16 mouse cellular contexts compared by ENCODE assay signal in the genomic region with DNA sequence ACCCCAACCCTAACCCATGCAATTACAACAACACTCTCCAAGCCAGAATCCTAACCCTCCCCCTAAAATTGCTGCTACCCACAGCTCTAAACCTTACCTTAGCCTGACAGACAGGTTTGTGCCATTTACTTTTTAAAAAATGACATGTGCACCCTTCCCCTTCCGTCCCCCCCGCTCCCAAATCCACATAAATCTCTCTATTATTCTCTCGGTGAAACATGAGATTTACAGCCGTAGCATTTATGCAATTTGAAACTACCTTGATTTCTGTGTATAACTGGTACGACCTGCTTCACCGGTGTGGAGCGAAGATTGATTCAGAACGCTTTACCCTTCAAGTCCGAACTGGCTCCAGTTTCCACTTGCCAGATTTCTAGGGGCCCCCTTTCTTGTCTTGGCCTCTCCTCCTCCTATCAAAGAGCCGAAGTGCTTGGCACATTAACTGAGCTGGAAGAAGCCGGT. TPM values are rescaled to one million over a fixed set of nuclear protein-coding genes. Genes with fewer than 3 reads are reported as not detected.
A peak's percentile ranks its signal among the peaks of the same experiment; 100 is the strongest.
DNase-seq lines count a peak whose midpoint lies in the region; ATAC-seq and TF ChIP-seq lines count a peak whose summit lies in the region.
"Had no signal": no experiment of that assay in that cellular context is flagged by ENCODE, and none has a peak within 500 bp of the region (broad histone marks: within the 10 kb centered on the region; RNA-seq: fewer than 3 reads in every experiment).

No protein-coding gene starts in this region.

- no peak overlapping the region for H3K4me3 ChIP-seq in lung, adult 2 months (replicated peaks; ENCODE audit: extremely low read depth, low read depth, low read length)
- no peak overlapping the region for H3K4me3 ChIP-seq in stomach, postnatal 0 days (ENCODE audit: low read depth, low read length)
- no peak overlapping the region for H3K4me3 ChIP-seq in hindbrain, embryonic 16.5 days (ENCODE audit: low read length)
- H3K4me3 ChIP-seq: heart, embryonic 12.5 days; hindbrain, embryonic 12.5 days; midbrain, embryonic 13.5 days had no signal

- no peaks in the 10 kb centered on the region for H3K36me3 ChIP-seq in stomach, postnatal 0 days (ENCODE audit: control insufficient read depth, insufficient read depth, low read length)
- no peaks in the 10 kb centered on the region for H3K36me3 ChIP-seq in hindbrain, embryonic 16.5 days (ENCODE audit: control insufficient read depth, insufficient read depth, low read length)
- H3K36me3 ChIP-seq: heart, embryonic 12.5 days; hindbrain, embryonic 12.5 days; midbrain, embryonic 13.5 days had no signal

- TF ChIP-seq POLR2A in lung, adult 2 months (IDR thresholded peaks at IDR 0.05; ENCODE audit: borderline replicate concordance, extremely low read depth, low read depth, low read length) = no peak

- peak overlapping the region; percentile 32 for H3K4me2 ChIP-seq in stomach, postnatal 0 days (replicated peaks; ENCODE audit: low read depth)
- no peak overlapping the region for H3K4me2 ChIP-seq in hindbrain, embryonic 16.5 days (ENCODE audit: low read length)
- H3K4me2 ChIP-seq: heart, embryonic 12.5 days; hindbrain, embryonic 12.5 days; midbrain, embryonic 13.5 days had no signal

- peak; percentile 23 to 44 for DNase-seq in lung, adult 18-20 months
- no peak for DNase-seq in lung, adult 2 months
- peak; percentile 83 for DNase-seq in fat pad, adult 2 months (ENCODE audit: extremely low read depth, low read depth, low spot score)
- peak; percentile 6 for DNase-seq in kidney, postnatal 14 days
- DNase-seq in stomach, postnatal 0 days (ENCODE audit: low spot score) = peak; percentile 21
- DNase-seq in left cerebral cortex, adult 9 months (ENCODE audit: low spot score in 2 of 2) = no peak
- DNase-seq: adrenal gland, postnatal 10 days; cerebellum, postnatal 36 days; gastrocnemius, postnatal 10 days; retina, postnatal 1 day; thymus, postnatal 14 days had no signal

- TF ChIP-seq EP300 in stomach, postnatal 0 days (optimal IDR thresholded peaks at IDR 0.05) = peak; percentile 96

- ATAC-seq in stomach, postnatal 0 days (ENCODE audit: low FRiP score, low TSS enrichment) = peak; percentile 56; the same call in 1 of the 2 replicates
- ATAC-seq in hindbrain, embryonic 16.5 days = no peak
- ATAC-seq: midbrain, embryonic 13.5 days had no signal

- TF ChIP-seq CTCF in lung, adult 2 months (IDR thresholded peaks at IDR 0.05; ENCODE audit: insufficient read depth, low read length) = no peak
- no peak for TF ChIP-seq CTCF in stomach, postnatal 0 days (IDR thresholded peaks at IDR 0.05; ENCODE audit: low read depth)

- H3K4me1 ChIP-seq in lung, adult 2 months (ENCODE audit: control insufficient read depth, insufficient read depth, low read length) = no peaks in the 10 kb centered on the region
- no peaks in the 10 kb centered on the region for H3K4me1 ChIP-seq in stomach, postnatal 0 days (replicated peaks; ENCODE audit: control insufficient read depth, insufficient read depth)
- H3K4me1 ChIP-seq in hindbrain, embryonic 16.5 days (ENCODE audit: control insufficient read depth, insufficient read depth, low read depth, low read length) = no peaks in the 10 kb centered on the region
- H3K4me1 ChIP-seq: heart, embryonic 12.5 days; hindbrain, embryonic 12.5 days; midbrain, embryonic 13.5 days had no signal

- H3K9ac ChIP-seq in stomach, postnatal 0 days (ENCODE audit: low read length) = no peak overlapping the region
- H3K9ac ChIP-seq in hindbrain, embryonic 16.5 days (ENCODE audit: low read depth, low read length) = no peak overlapping the region
- H3K9ac ChIP-seq: heart, embryonic 12.5 days; hindbrain, embryonic 12.5 days; liver, embryonic 14.5 days; midbrain, embryonic 13.5 days had no signal

- no peaks in the 10 kb centered on the region for H3K27me3 ChIP-seq in stomach, postnatal 0 days (ENCODE audit: control insufficient read depth, insufficient read depth, low read length)
- no peaks in the 10 kb centered on the region for H3K27me3 ChIP-seq in hindbrain, embryonic 16.5 days (replicated peaks; ENCODE audit: control insufficient read depth, insufficient read depth, low read length)
- H3K27me3 ChIP-seq: hindbrain, embryonic 12.5 days; midbrain, embryonic 13.5 days had no signal

- no peaks in the 10 kb centered on the region for H3K9me3 ChIP-seq in stomach, postnatal 0 days (ENCODE audit: control insufficient read depth, low read length)
- H3K9me3 ChIP-seq in hindbrain, embryonic 16.5 days (ENCODE audit: control insufficient read depth, low read length) = no peaks in the 10 kb centered on the region
- H3K9me3 ChIP-seq: heart, embryonic 12.5 days; hindbrain, embryonic 12.5 days; midbrain, embryonic 13.5 days had no signal

- WGBS in lung, adult 2 months = 62% methylated on average over 11 of the region's 11 CpGs
- WGBS in stomach, postnatal 0 days = 34% methylated on average over 11 of the region's 11 CpGs
- WGBS in hindbrain, embryonic 16.5 days = 79% methylated on average over 11 of the region's 11 CpGs

- peak overlapping the region; percentile 83 for H3K27ac ChIP-seq in stomach, postnatal 0 days (replicated peaks)
- no peak overlapping the region for H3K27ac ChIP-seq in hindbrain, embryonic 16.5 days (ENCODE audit: low read depth, low read length)
- H3K27ac ChIP-seq: hindbrain, embryonic 12.5 days; liver, embryonic 14.5 days; midbrain, embryonic 13.5 days had no signal

RNA-seq across cellular contexts. Expression of gene Pard3, which starts 38.4 kb away (rescaled TPM):
- polyA plus RNA-seq in lung, adult 2 months (2012; rRNA removed) = 52.8 and 58.8 TPM in 2 replicates
- 30.0 and 33.2 TPM in 2 replicates for polyA plus RNA-seq in stomach, postnatal 0 days (2015; fragmentation: Nextera tagmentation; extraction: Ambion mirVana)
- 12.1 and 14.3 TPM in 2 replicates for polyA plus RNA-seq in hindbrain, embryonic 16.5 days (2015; fragmentation: Nextera tagmentation; extraction: Ambion mirVana)

RNA-seq across cellular contexts. Expression of gene Rbm34, which starts 54.4 kb away (rescaled TPM):
- 2.1 and 2.4 TPM in 2 replicates for polyA plus RNA-seq in lung, adult 2 months (2012; rRNA removed)
- polyA plus RNA-seq in stomach, postnatal 0 days (2015; fragmentation: Nextera tagmentation; extraction: Ambion mirVana) = 18.4 and 19.5 TPM in 2 replicates
- 20.5 and 21.2 TPM in 2 replicates for polyA plus RNA-seq in hindbrain, embryonic 16.5 days (2015; fragmentation: Nextera tagmentation; extraction: Ambion mirVana)

Comparison
In these comparisons a context has a peak if more than half of its experiments do, and no peak if none do; other contexts are left out.
1. DNase-seq: peak in lung, adult 18-20 months (2 of 2), fat pad, adult 2 months (single experiment), kidney, postnatal 14 days (single experiment) and stomach, postnatal 0 days (single experiment); none in lung, adult 2 months (single experiment) and left cerebral cortex, adult 9 months (0 of 2).